21 mouse cellular contexts compared by ENCODE assay signal in genomic region chr8:124311723-124312122, GRCm38 (mm10).
"Had no signal": no experiment of that assay in that cellular context is flagged by ENCODE, and none has a peak within 500 bp of the region (broad histone marks: within the 10 kb centered on the region; RNA-seq: fewer than 3 reads in every experiment).

No protein-coding gene starts in this region.

- H3K9me3 ChIP-seq: heart, embryonic 13.5 days; heart, embryonic 15.5 days; hindbrain, embryonic 13.5 days; intestine, embryonic 15.5 days; limb, embryonic 10.5 days; limb, embryonic 12.5 days; liver, embryonic 13.5 days; liver, embryonic 15.5 days had no signal

- H3K27me3 ChIP-seq: heart, embryonic 13.5 days; heart, embryonic 15.5 days; hindbrain, embryonic 13.5 days; intestine, embryonic 15.5 days; limb, embryonic 12.5 days; liver, embryonic 13.5 days; liver, embryonic 15.5 days had no signal

- H3K27ac ChIP-seq: gastrocnemius, adult 2 months; heart, embryonic 13.5 days; heart, embryonic 15.5 days; hindbrain, embryonic 13.5 days; intestine, embryonic 15.5 days; layer of hippocampus, adult 2 months; left cerebral cortex, adult 2 months; limb, embryonic 10.5 days; limb, embryonic 12.5 days; liver, embryonic 13.5 days; liver, embryonic 15.5 days had no signal

- H3K4me3 ChIP-seq: gastrocnemius, adult 2 months; heart, embryonic 13.5 days; heart, embryonic 15.5 days; hindbrain, embryonic 13.5 days; intestine, embryonic 15.5 days; layer of hippocampus, adult 2 months; left cerebral cortex, adult 2 months; limb, embryonic 10.5 days; limb, embryonic 12.5 days; liver, embryonic 13.5 days; liver, embryonic 15.5 days had no signal

- H3K36me3 ChIP-seq: heart, embryonic 15.5 days; intestine, embryonic 15.5 days; liver, embryonic 15.5 days had no signal

- DNase-seq: gastrocnemius, adult 2 months; gastrocnemius, postnatal 10 days; gastrocnemius, postnatal 25 days; heart, adult 18-20 months; heart, postnatal 4 days; kidney, adult 18-20 months; kidney, postnatal 10 days; kidney, postnatal 25 days; kidney, postnatal 4 days; liver; liver, embryonic 13.5 days; liver, postnatal 0 days had no signal
